Mouse (Mus musculus): ENCODE results near the gene A130010J15Rik. TPM values are rescaled to one million over a fixed set of nuclear protein-coding genes. Genes with fewer than 3 reads are reported as not detected.
A peak's percentile ranks its signal among the peaks of the same experiment; 100 is the strongest.

A130010J15Rik gene
- total RNA-seq, 2 experiments from 2014 or later: 6.7 to 7.0 TPM

- ATAC-seq (replicated peaks; ENCODE audit: poor library complexity, severe bottlenecking): peak; percentile 89
Measured at GRCm38 (mm10) chr1:193152872-193153271, 15.0 kb upstream of the A130010J15Rik start, which contains the start of gene Irf6. Gene Irf6 (plus strand): TSS chr1:193153111.

GRCm38 (mm10) chr1:193153561-193153960 is 14.3 kb upstream of the A130010J15Rik start:
- ATAC-seq (replicated peaks; ENCODE audit: poor library complexity, severe bottlenecking): no peak

GRCm38 (mm10) chr1:193156316-193157110 is 11.3 kb upstream of the A130010J15Rik start:
- ATAC-seq (replicated peaks; ENCODE audit: poor library complexity, severe bottlenecking): no peak

GRCm38 (mm10) chr1:193157111-193157492 is 10.7 kb upstream of the A130010J15Rik start:
- ATAC-seq (replicated peaks; ENCODE audit: poor library complexity, severe bottlenecking): no peak

GRCm38 (mm10) chr1:193159163-193159562 is 8.7 kb upstream of the A130010J15Rik start:
- no peak for ATAC-seq (replicated peaks; ENCODE audit: poor library complexity, severe bottlenecking)

- peak; percentile 14; the same call in 1 of the 2 replicates for ATAC-seq (replicated peaks; ENCODE audit: poor library complexity, severe bottlenecking)
Measured at GRCm38 (mm10) chr1:193159613-193160012, 8.2 kb upstream of the A130010J15Rik start.

GRCm38 (mm10) chr1:193160317-193161032 is 7.4 kb upstream of the A130010J15Rik start:
- ATAC-seq (replicated peaks; ENCODE audit: poor library complexity, severe bottlenecking): peak; percentile 93

GRCm38 (mm10) chr1:193169228-193169627 is 1.4 kb downstream of the A130010J15Rik start:
- ATAC-seq (replicated peaks; ENCODE audit: poor library complexity, severe bottlenecking): no peak

GRCm38 (mm10) chr1:193169856-193170255 is 2.0 kb downstream of the A130010J15Rik start:
- ATAC-seq (replicated peaks; ENCODE audit: poor library complexity, severe bottlenecking): peak; percentile 13; the same call in 1 of the 2 replicates

- ATAC-seq (replicated peaks; ENCODE audit: poor library complexity, severe bottlenecking): peak; percentile 87
Measured at GRCm38 (mm10) chr1:193172991-193173809, 5.4 kb downstream of the A130010J15Rik start.

GRCm38 (mm10) chr1:193173810-193174129 is 5.9 kb downstream of the A130010J15Rik start:
- no peak for ATAC-seq (replicated peaks; ENCODE audit: poor library complexity, severe bottlenecking)

- peak; percentile 8; the same call in 1 of the 2 replicates for ATAC-seq (replicated peaks; ENCODE audit: poor library complexity, severe bottlenecking)
Measured at GRCm38 (mm10) chr1:193174143-193174733, 6.4 kb downstream of the A130010J15Rik start.

GRCm38 (mm10) chr1:193181104-193181503 is 13.3 kb downstream of the A130010J15Rik start:
- ATAC-seq (replicated peaks; ENCODE audit: poor library complexity, severe bottlenecking): no peak

- ATAC-seq (replicated peaks; ENCODE audit: poor library complexity, severe bottlenecking): no peak
Measured at GRCm38 (mm10) chr1:193188257-193188656, 20.4 kb downstream of the A130010J15Rik start.

GRCm38 (mm10) chr1:193189151-193189621 is 21.3 kb downstream of the A130010J15Rik start:
- no peak for ATAC-seq (replicated peaks; ENCODE audit: poor library complexity, severe bottlenecking)

GRCm38 (mm10) chr1:193189771-193190170 is 21.9 kb downstream of the A130010J15Rik start:
- ATAC-seq (replicated peaks; ENCODE audit: poor library complexity, severe bottlenecking): no peak

- peak; percentile 96 for ATAC-seq (replicated peaks; ENCODE audit: poor library complexity, severe bottlenecking)
Measured at GRCm38 (mm10) chr1:193191675-193192283, 23.9 kb downstream of the A130010J15Rik start.

GRCm38 (mm10) chr1:193194416-193195140 is 26.7 kb downstream of the A130010J15Rik start:
- ATAC-seq (replicated peaks; ENCODE audit: poor library complexity, severe bottlenecking): no peak
